Mouse (Mus musculus) hindbrain, embryonic 15.5 days (tissue): ENCODE results near the gene Rpl36. TPM values are rescaled to one million over a fixed set of nuclear protein-coding genes. Genes with fewer than 3 reads are reported as not detected.

Source experiments
- ATAC-seq: fragments of 200-750 bp; cut with Nextera tagmentation; 2 replicates; pipeline ENCODE4 v1.8.0; 2017; ENCODE audit warnings: low read depth, moderate number of reproducible peaks, moderate TSS enrichment; ENCODE audit not compliant: low FRiP score
- H3K27ac ChIP-seq: fragments of 300-500 bp; sonication (generic); replicated peaks from 2 replicates; pipeline ENCODE4 v1.5.1; 2015; ENCODE audit warnings: mild to moderate bottlenecking, inconsistent platforms
- H3K27me3 ChIP-seq: fragments of 300-500 bp; sonication (generic); 2 replicates; pipeline ENCODE4 v1.6.1; 2015; ENCODE audit warnings: control low read depth, inconsistent platforms
- H3K36me3 ChIP-seq: fragments of 300-500 bp; sonication (generic); 2 replicates; pipeline ENCODE4 v1.6.1; 2015; ENCODE audit warnings: control low read depth, inconsistent platforms
- H3K4me1 ChIP-seq: fragments of 300-500 bp; sonication (generic); replicated peaks from 2 replicates; pipeline ENCODE4 v1.6.1; 2015; ENCODE audit warnings: control low read depth, inconsistent platforms
- H3K4me2 ChIP-seq: fragments of 300-500 bp; sonication (generic); 2 replicates; pipeline ENCODE4 v1.6.1; 2015; ENCODE audit warnings: moderate library complexity, mild to moderate bottlenecking, inconsistent platforms
- H3K4me3 ChIP-seq: fragments of 300-500 bp; sonication (generic); 2 replicates; pipeline ENCODE4 v1.5.1; 2015; ENCODE audit warnings: mild to moderate bottlenecking, inconsistent platforms
- H3K9ac ChIP-seq: fragments of 300-500 bp; sonication (generic); 2 replicates; pipeline ENCODE4 v1.6.1; 2015; ENCODE audit warnings: inconsistent platforms
- H3K9me3 ChIP-seq: fragments of 300-500 bp; sonication (generic); 2 replicates; pipeline ENCODE4 v1.6.1; 2016; ENCODE audit warnings: control low read depth, inconsistent platforms
- WGBS: fragments of 180-500 bp; shearing (Covaris S2); methylation state at CpG from one replicate; pipeline ENCODE4 v1.1.7; 2015; 5-methylcytosine and 5-hydroxymethylcytosine counted together
- polyA plus RNA-seq: library from polyadenylated mRNA; unstranded; fragments of >200 nt; fragmentation: Nextera tagmentation; extraction: Ambion mirVana; gene quantifications from 2 replicates; pipeline ENCODE4 v1.2.1, GENCODE M21; 2015

Rpl36 gene
- polyA plus RNA-seq, 1 experiment from 2014 or later, result 939 TPM

- H3K36me3 ChIP-seq, result peaks cover 49% of the 10 kb centered on the region
- H3K4me2 ChIP-seq, result peak overlapping the region; percentile 31; the same call in 1 of the 2 replicates
- no peak overlapping the region for H3K4me3 ChIP-seq
- no peaks in the 10 kb centered on the region for H3K9me3 ChIP-seq
- no peak for ATAC-seq
- peaks cover 58% of the 10 kb centered on the region for H3K4me1 ChIP-seq
- H3K9ac ChIP-seq, result no peak overlapping the region
- WGBS, result 68% methylated on average over 1 of the region's 1 CpGs
- H3K27ac ChIP-seq, result no peak overlapping the region
- no peaks in the 10 kb centered on the region for H3K27me3 ChIP-seq
These were observed 25.4 kb upstream of the Rpl36 start for GRCm38 (mm10) chr17:56587773-56588172.

GRCm38 (mm10) chr17:56588921-56589320 is 24.3 kb upstream of the Rpl36 start:
- no peak overlapping the region for H3K9ac ChIP-seq
- WGBS, result 97% methylated on average over 4 of the region's 4 CpGs
- peaks cover 47% of the 10 kb centered on the region for H3K4me1 ChIP-seq
- H3K9me3 ChIP-seq, result no peaks in the 10 kb centered on the region
- no peak for ATAC-seq
- H3K27ac ChIP-seq, result no peak overlapping the region
- H3K36me3 ChIP-seq, result peaks cover 60% of the 10 kb centered on the region
- no peak overlapping the region for H3K4me3 ChIP-seq
- no peaks in the 10 kb centered on the region for H3K27me3 ChIP-seq
- H3K4me2 ChIP-seq, result no peak overlapping the region

GRCm38 (mm10) chr17:56592553-56592952 is 20.7 kb upstream of the Rpl36 start:
- Histone ChIP-seq H3K9me3 (no peaks in the 10 kb centered on the region), H3K4me2 (no peak overlapping the region), H3K27ac (no peak overlapping the region), H3K36me3 (peaks cover 87% of the 10 kb centered on the region), H3K27me3 (no peaks in the 10 kb centered on the region), H3K9ac (no peak overlapping the region), H3K4me3 (no peak overlapping the region), H3K4me1 (peaks cover 28% of the 10 kb centered on the region)
- no peak for ATAC-seq

- Histone ChIP-seq H3K9me3 (no peaks in the 10 kb centered on the region), H3K4me2 (no peak overlapping the region), H3K4me3 (no peak overlapping the region), H3K27me3 (no peaks in the 10 kb centered on the region), H3K9ac (no peak overlapping the region), H3K27ac (no peak overlapping the region), H3K4me1 (peaks cover 18% of the 10 kb centered on the region), H3K36me3 (peaks cover 90% of the 10 kb centered on the region)
- 87% methylated on average over 8 of the region's 8 CpGs for WGBS
- no peak for ATAC-seq
These were observed 19.5 kb upstream of the Rpl36 start for GRCm38 (mm10) chr17:56593527-56594271.

- no peaks in the 10 kb centered on the region for H3K27me3 ChIP-seq
- no peak overlapping the region for H3K4me2 ChIP-seq
- no peak overlapping the region for H3K9ac ChIP-seq
- WGBS, result 96% methylated on average over 28 of the region's 28 CpGs
- ATAC-seq, result no peak
- H3K9me3 ChIP-seq, result no peaks in the 10 kb centered on the region
- peaks cover 82% of the 10 kb centered on the region for H3K36me3 ChIP-seq
- H3K4me1 ChIP-seq, result peaks cover 11% of the 10 kb centered on the region
- H3K4me3 ChIP-seq, result no peak overlapping the region
- no peak overlapping the region for H3K27ac ChIP-seq
These were observed 9.8 kb upstream of the Rpl36 start for GRCm38 (mm10) chr17:56603186-56604069.

GRCm38 (mm10) chr17:56604070-56604380 is 9.2 kb upstream of the Rpl36 start:
- no peak overlapping the region for H3K4me2 ChIP-seq
- peaks cover 82% of the 10 kb centered on the region for H3K36me3 ChIP-seq
- WGBS, result 91% methylated on average over 9 of the region's 9 CpGs
- H3K9me3 ChIP-seq, result no peaks in the 10 kb centered on the region
- H3K4me3 ChIP-seq, result no peak overlapping the region
- H3K4me1 ChIP-seq, result peaks cover 17% of the 10 kb centered on the region
- no peak overlapping the region for H3K27ac ChIP-seq
- H3K9ac ChIP-seq, result no peak overlapping the region
- ATAC-seq, result no peak
- H3K27me3 ChIP-seq, result no peaks in the 10 kb centered on the region

GRCm38 (mm10) chr17:56604422-56604821 is 8.8 kb upstream of the Rpl36 start:
- no peak overlapping the region for H3K4me3 ChIP-seq
- peaks cover 18% of the 10 kb centered on the region for H3K4me1 ChIP-seq
- no peaks in the 10 kb centered on the region for H3K9me3 ChIP-seq
- WGBS, result 94% methylated on average over 3 of the region's 3 CpGs
- H3K9ac ChIP-seq, result no peak overlapping the region
- H3K4me2 ChIP-seq, result no peak overlapping the region
- H3K27ac ChIP-seq, result no peak overlapping the region
- H3K36me3 ChIP-seq, result peaks cover 78% of the 10 kb centered on the region
- no peak for ATAC-seq
- H3K27me3 ChIP-seq, result no peaks in the 10 kb centered on the region

GRCm38 (mm10) chr17:56605431-56605830 is 7.8 kb upstream of the Rpl36 start:
- H3K4me3 ChIP-seq, result no peak overlapping the region
- H3K9ac ChIP-seq, result no peak overlapping the region
- H3K27ac ChIP-seq, result no peak overlapping the region
- ATAC-seq, result no peak
- no peaks in the 10 kb centered on the region for H3K27me3 ChIP-seq
- H3K4me2 ChIP-seq, result no peak overlapping the region
- H3K4me1 ChIP-seq, result peaks cover 22% of the 10 kb centered on the region
- peaks cover 68% of the 10 kb centered on the region for H3K36me3 ChIP-seq
- WGBS, result 92% methylated on average over 9 of the region's 9 CpGs
- no peaks in the 10 kb centered on the region for H3K9me3 ChIP-seq

- Histone ChIP-seq H3K27ac (no peak overlapping the region), H3K9me3 (no peaks in the 10 kb centered on the region), H3K36me3 (peaks cover 47% of the 10 kb centered on the region), H3K4me1 (peaks cover 30% of the 10 kb centered on the region), H3K4me2 (no peak overlapping the region), H3K27me3 (no peaks in the 10 kb centered on the region), H3K9ac (no peak overlapping the region), H3K4me3 (no peak overlapping the region)
- ATAC-seq, result no peak
- WGBS, result 85% methylated on average over 3 of the region's 3 CpGs
These were observed 5.6 kb upstream of the Rpl36 start for GRCm38 (mm10) chr17:56607521-56608062.

- no peak for ATAC-seq
- Histone ChIP-seq H3K4me2 (peak overlapping the region; percentile 68), H3K4me1 (peaks cover 32% of the 10 kb centered on the region), H3K9ac (peak overlapping the region; percentile 71), H3K36me3 (peaks cover 36% of the 10 kb centered on the region), H3K4me3 (peak overlapping the region; percentile 63), H3K27ac (peak overlapping the region; percentile 89; the same call in 1 of the 2 replicates), H3K27me3 (no peaks in the 10 kb centered on the region), H3K9me3 (no peaks in the 10 kb centered on the region)
- WGBS, result 57% methylated on average over 5 of the region's 5 CpGs
These were observed 4.5 kb upstream of the Rpl36 start for GRCm38 (mm10) chr17:56608699-56609098.

GRCm38 (mm10) chr17:56609452-56610171 is 3.6 kb upstream of the Rpl36 start, which contains the start of gene 2410015M20Rik:
2410015M20Rik (minus strand) TSS chr17:56609771.
- peak; percentile 89 for ATAC-seq
- under 1% methylated on average over 44 of the region's 44 CpGs for WGBS
- peak within 1 kb of the TSS; percentile 63 for H3K4me3 ChIP-seq
- H3K9ac ChIP-seq, result peak within 1 kb of the TSS; percentile 71
- no peaks in the 10 kb centered on the region for H3K27me3 ChIP-seq
- peaks cover 40% of the 10 kb centered on the region for H3K4me1 ChIP-seq
- H3K9me3 ChIP-seq, result no peaks in the 10 kb centered on the region
- H3K27ac ChIP-seq, result peak within 1 kb of the TSS; percentile 89
- H3K4me2 ChIP-seq, result peak within 1 kb of the TSS; percentile 68
- peaks cover 26% of the 10 kb centered on the region for H3K36me3 ChIP-seq
